27 mouse cellular contexts compared by ENCODE assay signal in the genomic region with DNA sequence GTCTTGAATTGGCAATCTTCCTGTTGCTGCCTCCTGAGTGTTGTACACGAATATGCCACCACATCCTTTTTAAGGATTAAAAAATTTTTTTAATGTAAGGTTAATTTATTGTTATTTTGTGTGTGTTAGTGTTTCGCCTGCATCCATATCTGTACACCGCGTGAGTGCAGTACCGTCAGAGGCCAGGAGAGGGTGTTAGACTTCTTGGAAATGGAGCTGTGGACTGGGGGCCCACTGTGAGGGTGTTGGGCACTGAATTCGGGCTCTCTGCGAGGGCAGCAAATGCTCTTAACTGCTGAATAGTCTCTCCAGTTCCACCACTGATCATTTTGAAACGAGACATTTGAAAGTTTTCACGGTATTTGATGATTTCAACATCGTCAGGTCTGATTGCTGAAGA. TPM values are rescaled to one million over a fixed set of nuclear protein-coding genes. Genes with fewer than 3 reads are reported as not detected.
A peak's percentile ranks its signal among the peaks of the same experiment; 100 is the strongest.
DNase-seq lines count a peak whose midpoint lies in the region; ATAC-seq and TF ChIP-seq lines count a peak whose summit lies in the region.
"Had no signal": no experiment of that assay in that cellular context is flagged by ENCODE, and none has a peak within 500 bp of the region (broad histone marks: within the 10 kb centered on the region; RNA-seq: fewer than 3 reads in every experiment).

No protein-coding gene starts in this region.

- no peaks in the 10 kb centered on the region for H3K36me3 ChIP-seq in forebrain, embryonic 11.5 days (ENCODE audit: control insufficient read depth, insufficient read depth, low read length)
- H3K36me3 ChIP-seq in forebrain, embryonic 12.5 days (replicated peaks) = no peaks in the 10 kb centered on the region
- H3K36me3 ChIP-seq in kidney, postnatal 0 days (ENCODE audit: insufficient read depth, low read length) = no peaks in the 10 kb centered on the region
- no peaks in the 10 kb centered on the region for H3K36me3 ChIP-seq in kidney, embryonic 14.5 days (ENCODE audit: control insufficient read depth, insufficient read depth, low read length)
- no peaks in the 10 kb centered on the region for H3K36me3 ChIP-seq in midbrain, postnatal 0 days (ENCODE audit: insufficient read depth, low read length)
- H3K36me3 ChIP-seq in midbrain, embryonic 16.5 days (ENCODE audit: control insufficient read depth, insufficient read depth, low read length) = no peaks in the 10 kb centered on the region
- H3K36me3 ChIP-seq: embryonic facial prominence, embryonic 10.5 days; heart, embryonic 12.5 days; lung, embryonic 15.5 days; midbrain, embryonic 10.5 days; neural tube, embryonic 13.5 days had no signal

- no peak overlapping the region for H3K4me2 ChIP-seq in forebrain, embryonic 11.5 days (ENCODE audit: low read depth, low read length, severe bottlenecking)
- no peak overlapping the region for H3K4me2 ChIP-seq in forebrain, embryonic 12.5 days
- H3K4me2 ChIP-seq in kidney, postnatal 0 days (ENCODE audit: low read length) = no peak overlapping the region
- no peak overlapping the region for H3K4me2 ChIP-seq in kidney, embryonic 14.5 days (replicated peaks; ENCODE audit: low read depth, low read length)
- H3K4me2 ChIP-seq in midbrain, postnatal 0 days (ENCODE audit: low read depth, low read length, poor library complexity, severe bottlenecking) = no peak overlapping the region
- no peak overlapping the region for H3K4me2 ChIP-seq in midbrain, embryonic 16.5 days (ENCODE audit: low read length)
- H3K4me2 ChIP-seq: forebrain, embryonic 13.5 days; heart, embryonic 12.5 days; hindbrain, embryonic 14.5 days; lung, embryonic 15.5 days; neural tube, embryonic 13.5 days had no signal

- H3K27ac ChIP-seq in forebrain, embryonic 11.5 days (ENCODE audit: low read depth, low read length) = no peak overlapping the region
- no peak overlapping the region for H3K27ac ChIP-seq in forebrain, embryonic 12.5 days
- H3K27ac ChIP-seq in kidney, postnatal 0 days = no peak overlapping the region
- H3K27ac ChIP-seq in kidney, embryonic 14.5 days (ENCODE audit: low read depth, low read length) = no peak overlapping the region
- H3K27ac ChIP-seq in midbrain, postnatal 0 days (ENCODE audit: low read depth, low read length) = no peak overlapping the region
- no peak overlapping the region for H3K27ac ChIP-seq in midbrain, embryonic 16.5 days (ENCODE audit: low read length)
- H3K27ac ChIP-seq: embryonic facial prominence, embryonic 10.5 days; forebrain, embryonic 13.5 days; hindbrain, embryonic 14.5 days; lung, embryonic 15.5 days; macrophage; midbrain, embryonic 10.5 days; neural tube, embryonic 13.5 days had no signal

- no peaks in the 10 kb centered on the region for H3K4me1 ChIP-seq in forebrain, embryonic 11.5 days (replicated peaks; ENCODE audit: control insufficient read depth, insufficient read depth, low read length)
- no peaks in the 10 kb centered on the region for H3K4me1 ChIP-seq in forebrain, embryonic 12.5 days
- no peaks in the 10 kb centered on the region for H3K4me1 ChIP-seq in kidney, postnatal 0 days (replicated peaks; ENCODE audit: insufficient read depth, low read length)
- H3K4me1 ChIP-seq in kidney, embryonic 14.5 days (ENCODE audit: control insufficient read depth, insufficient read depth, low read length) = no peaks in the 10 kb centered on the region
- no peaks in the 10 kb centered on the region for H3K4me1 ChIP-seq in midbrain, postnatal 0 days (ENCODE audit: insufficient read depth, low read length)
- no peaks in the 10 kb centered on the region for H3K4me1 ChIP-seq in midbrain, embryonic 16.5 days (ENCODE audit: control insufficient read depth, insufficient read depth, low read length)
- H3K4me1 ChIP-seq: heart, embryonic 12.5 days; lung, embryonic 15.5 days; midbrain, embryonic 10.5 days had no signal

- WGBS in forebrain, embryonic 11.5 days = 91% methylated on average over 10 of the region's 10 CpGs
- 91% methylated on average over 10 of the region's 10 CpGs for WGBS in forebrain, embryonic 12.5 days
- whole genome bisulfite sequencing in kidney, postnatal 0 days = 91% methylated on average over 10 of the region's 10 CpGs
- WGBS in kidney, embryonic 14.5 days = 92% methylated on average over 10 of the region's 10 CpGs
- 94% methylated on average over 10 of the region's 10 CpGs for WGBS in midbrain, postnatal 0 days
- 92% methylated on average over 10 of the region's 10 CpGs for WGBS in midbrain, embryonic 16.5 days

- no peaks in the 10 kb centered on the region; the same call in 1 of the 2 replicates for H3K27me3 ChIP-seq in forebrain, embryonic 11.5 days (ENCODE audit: control insufficient read depth, insufficient read depth, low read length)
- H3K27me3 ChIP-seq in forebrain, embryonic 12.5 days = peaks cover 3% of the 10 kb centered on the region
- H3K27me3 ChIP-seq in kidney, postnatal 0 days (ENCODE audit: insufficient read depth, low read length) = no peaks in the 10 kb centered on the region
- no peaks in the 10 kb centered on the region for H3K27me3 ChIP-seq in kidney, embryonic 14.5 days (ENCODE audit: control insufficient read depth, insufficient read depth, low read length)
- H3K27me3 ChIP-seq in midbrain, postnatal 0 days (ENCODE audit: insufficient read depth, low read length) = no peaks in the 10 kb centered on the region
- no peaks in the 10 kb centered on the region for H3K27me3 ChIP-seq in midbrain, embryonic 16.5 days (ENCODE audit: control insufficient read depth, insufficient read depth, low read depth, low read length)
- H3K27me3 ChIP-seq: forebrain, embryonic 13.5 days; lung, embryonic 15.5 days had no signal

- H3K4me3 ChIP-seq in forebrain, embryonic 11.5 days (ENCODE audit: low read depth, low read length) = no peak overlapping the region
- H3K4me3 ChIP-seq in forebrain, embryonic 12.5 days (replicated peaks) = no peak overlapping the region
- H3K4me3 ChIP-seq in kidney, postnatal 0 days (replicated peaks; ENCODE audit: low read depth, low read length) = no peak overlapping the region
- H3K4me3 ChIP-seq in kidney, embryonic 14.5 days (ENCODE audit: low read length) = no peak overlapping the region
- no peak overlapping the region for H3K4me3 ChIP-seq in midbrain, postnatal 0 days (ENCODE audit: low read depth, low read length)
- H3K4me3 ChIP-seq in midbrain, embryonic 16.5 days (ENCODE audit: low read depth, low read length) = no peak overlapping the region
- H3K4me3 ChIP-seq: embryonic facial prominence, embryonic 10.5 days; forebrain, embryonic 13.5 days; heart, embryonic 12.5 days; lung, embryonic 15.5 days; midbrain, embryonic 10.5 days; neural tube, embryonic 13.5 days had no signal

- TF ChIP-seq CTCF in kidney, postnatal 0 days (IDR thresholded peaks at IDR 0.05; ENCODE audit: low read depth) = peak; percentile 17; the same call in 1 of the 2 replicates
- peak; percentile 23; the same call in 1 of the 2 replicates for TF ChIP-seq CTCF in midbrain, postnatal 0 days (IDR thresholded peaks at IDR 0.05)

- no peaks in the 10 kb centered on the region for H3K9me3 ChIP-seq in forebrain, embryonic 11.5 days (ENCODE audit: control insufficient read depth, low read length)
- H3K9me3 ChIP-seq in forebrain, embryonic 12.5 days = no peaks in the 10 kb centered on the region
- no peaks in the 10 kb centered on the region for H3K9me3 ChIP-seq in kidney, postnatal 0 days (replicated peaks; ENCODE audit: low read length)
- H3K9me3 ChIP-seq in kidney, embryonic 14.5 days (ENCODE audit: control insufficient read depth, low read length) = no peaks in the 10 kb centered on the region
- H3K9me3 ChIP-seq in midbrain, postnatal 0 days (ENCODE audit: low read length) = no peaks in the 10 kb centered on the region
- H3K9me3 ChIP-seq in midbrain, embryonic 16.5 days (replicated peaks; ENCODE audit: control insufficient read depth, low read length, poor library complexity, severe bottlenecking) = no peaks in the 10 kb centered on the region
- H3K9me3 ChIP-seq: embryonic facial prominence, embryonic 10.5 days; lung, embryonic 15.5 days; midbrain, embryonic 10.5 days; neural tube, embryonic 13.5 days had no signal

- ATAC-seq in forebrain, embryonic 11.5 days (replicated peaks; ENCODE audit: low FRiP score) = no peak
- no peak for ATAC-seq in forebrain, embryonic 12.5 days (ENCODE audit: low FRiP score)
- ATAC-seq in kidney, postnatal 0 days (replicated peaks; ENCODE audit: low FRiP score, low read depth) = no peak
- ATAC-seq in kidney, embryonic 14.5 days (ENCODE audit: low FRiP score, low TSS enrichment) = no peak
- ATAC-seq in midbrain, postnatal 0 days (ENCODE audit: low FRiP score) = no peak
- no peak for ATAC-seq in midbrain, embryonic 16.5 days
- ATAC-seq: forebrain, embryonic 13.5 days; intestine, embryonic 16.5 days had no signal

- DNase-seq in forebrain, embryonic 11.5 days (ENCODE audit: low spot score) = peak; percentile 41
- no peak for DNase-seq in kidney, postnatal 0 days (ENCODE audit: low spot score)
- DNase-seq in midbrain, postnatal 0 days (ENCODE audit: low spot score) = no peak
- no peak for DNase-seq in frontal cortex, postnatal 36 days (ENCODE audit: low spot score in 2 of 2)
- no peak for DNase-seq in thymus, postnatal 14 days
- DNase-seq: adrenal gland, adult 2 months; cerebellum, adult 2 months; left cerebral cortex, postnatal 4 days; liver had no signal

- no peak overlapping the region for H3K9ac ChIP-seq in forebrain, embryonic 11.5 days (ENCODE audit: low read length)
- no peak overlapping the region for H3K9ac ChIP-seq in forebrain, embryonic 12.5 days
- H3K9ac ChIP-seq in kidney, postnatal 0 days (ENCODE audit: low read depth, low read length) = no peak overlapping the region
- no peak overlapping the region for H3K9ac ChIP-seq in kidney, embryonic 14.5 days (ENCODE audit: low read depth, low read length)
- H3K9ac ChIP-seq in midbrain, postnatal 0 days (replicated peaks; ENCODE audit: low read length, poor library complexity, severe bottlenecking) = no peak overlapping the region
- H3K9ac ChIP-seq in midbrain, embryonic 16.5 days (ENCODE audit: low read depth, low read length) = no peak overlapping the region
- H3K9ac ChIP-seq: forebrain, embryonic 13.5 days; heart, embryonic 12.5 days; hindbrain, embryonic 14.5 days; lung, embryonic 15.5 days; neural tube, embryonic 13.5 days had no signal

RNA-seq across cellular contexts. Expression of a gene that starts 45.9 kb away (rescaled TPM):
- not detected in 2 replicates for polyA plus RNA-seq in forebrain, embryonic 11.5 days (2014; fragmentation: Nextera tagmentation; extraction: Ambion mirVana)
- not detected in 2 replicates for polyA plus RNA-seq in forebrain, embryonic 12.5 days (2016; fragmentation: Nextera tagmentation; extraction: Ambion mirVana)
- not detected in 2 replicates for polyA plus RNA-seq in kidney, postnatal 0 days (2015; fragmentation: Nextera tagmentation; extraction: Ambion mirVana)
- polyA plus RNA-seq in kidney, embryonic 14.5 days (2014; fragmentation: Nextera tagmentation; extraction: Ambion mirVana) = not detected in 2 replicates
- total RNA-seq in midbrain, postnatal 0 days (2014; rRNA removed) = not detected in 2 replicates
- polyA plus RNA-seq in midbrain, postnatal 0 days (2015; fragmentation: Nextera tagmentation; extraction: Ambion mirVana) = not detected in 2 replicates
- polyA plus RNA-seq in midbrain, embryonic 16.5 days (2015; fragmentation: Nextera tagmentation; extraction: Ambion mirVana) = not detected in 2 replicates
- total RNA-seq: adrenal gland, adult 2 months; common myeloid progenitor, adult 5-6 weeks; gastrocnemius, postnatal 4 days; heart, postnatal 25 days; layer of hippocampus, adult 18-20 months; left cerebral cortex, postnatal 4 days had no signal
- polyA plus RNA-seq: adrenal gland, adult 2 months; cerebellum, adult 2 months; embryonic facial prominence, embryonic 10.5 days; forebrain, embryonic 13.5 days; heart, embryonic 12.5 days; hindbrain, embryonic 14.5 days; intestine, embryonic 16.5 days; kidney, embryonic 16.5 days; lung, embryonic 15.5 days; macrophage; midbrain, embryonic 10.5 days; neural tube, embryonic 13.5 days; small intestine, adult 2 months had no signal
